Mouse (Mus musculus) layer of hippocampus, adult 2 months (tissue): ENCODE results near the gene Fbxw4. TPM values are rescaled to one million over a fixed set of nuclear protein-coding genes. Genes with fewer than 3 reads are reported as not detected.

Experiments used
- DNase-seq, 2 experiments: peaks; one replicate each; pipeline ENCODE4 v3.0.0; 2022; ENCODE audit warnings: low spot score in 2 of 2
- H3K27ac ChIP-seq: fragments of 200-600 bp; 2 replicates; pipeline ENCODE4 v1.8.1; 2022
- H3K4me3 ChIP-seq: fragments of 200-600 bp; 2 replicates; pipeline ENCODE4 v1.8.1; 2022; ENCODE audit warnings: mild to moderate bottlenecking
- CTCF ChIP-seq: fragments of 200-600 bp; conservative IDR thresholded peaks from 2 replicates; pipeline ENCODE4 v1.8.1; 2022; ENCODE audit warnings: antibody characterized with exemption, mild to moderate bottlenecking, moderate library complexity
- total RNA-seq, 2 experiments: library from RNA; stranded (reverse); gene quantifications; 2 replicates each; pipeline ENCODE4 v1.2.3; 2021

Gene Fbxw4
- total RNA-seq, 2 experiments from 2014 or later, result 35.4 to 38.7 TPM

DNA sequence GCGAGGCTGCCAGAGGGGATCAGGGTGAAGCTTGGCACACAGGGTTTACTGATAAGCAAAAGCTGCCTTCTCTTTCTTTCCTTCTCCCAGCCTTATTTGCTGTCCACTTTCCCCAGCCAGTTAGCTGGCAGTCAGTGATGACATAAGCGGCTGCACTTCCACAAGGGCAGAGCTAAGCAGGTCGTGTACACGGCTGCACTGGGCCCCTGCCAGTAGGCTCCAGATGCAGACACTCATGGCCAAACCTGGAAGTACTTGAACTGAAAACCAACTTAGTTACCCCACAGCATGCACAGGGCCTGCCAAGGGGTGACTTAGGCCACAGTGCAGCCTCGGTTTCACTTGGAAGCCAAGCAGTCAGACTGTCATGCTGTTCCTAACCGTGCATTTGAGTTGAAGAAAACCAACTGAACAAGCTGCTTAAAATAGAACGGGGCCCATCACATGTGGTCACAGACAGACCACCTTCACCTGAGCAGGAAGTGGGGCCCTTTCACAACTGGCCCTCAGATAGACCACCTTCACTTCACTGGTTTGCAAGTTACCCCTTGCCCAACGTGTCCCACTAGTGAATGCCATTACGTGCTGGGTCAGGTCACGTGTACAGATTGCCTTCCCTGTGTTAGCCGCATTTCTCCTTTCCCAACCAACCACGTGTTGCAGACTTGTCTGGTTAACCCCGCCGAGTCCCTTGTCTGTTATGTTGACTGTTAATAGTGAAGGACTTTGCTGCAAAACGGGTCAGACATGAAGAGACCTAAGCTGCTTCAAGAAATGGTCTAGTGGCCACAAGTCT is 129.7 kb downstream of the Fbxw4 start:
- H3K4me3 ChIP-seq, result no peak overlapping the region
- no peak for TF ChIP-seq CTCF
- DNase-seq, result no peak
- peak overlapping the region; percentile 7; the same call in 1 of the 2 replicates for H3K27ac ChIP-seq

DNA sequence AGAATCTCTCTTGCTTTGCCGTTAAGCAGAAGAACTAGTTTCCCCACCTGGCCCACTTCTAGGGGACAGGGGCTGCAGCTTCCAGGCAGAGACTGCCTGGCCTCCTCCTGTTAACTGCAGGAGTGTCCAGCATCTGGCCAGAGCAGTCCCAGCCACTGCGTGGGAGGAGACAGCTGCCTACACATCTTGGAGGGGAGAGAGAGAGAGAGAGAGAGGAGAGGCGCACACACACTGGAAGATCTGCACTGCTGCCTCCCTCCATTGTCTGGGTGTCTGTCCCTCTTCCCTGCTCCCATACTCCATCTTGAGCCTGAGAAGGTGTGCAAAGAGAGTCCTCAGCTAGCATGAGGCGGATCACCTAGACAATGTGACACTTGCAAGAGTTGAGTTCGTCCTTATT is 130.8 kb downstream of the Fbxw4 start:
- no peak for DNase-seq
- H3K4me3 ChIP-seq, result no peak overlapping the region
- no peak for TF ChIP-seq CTCF

More for the DNA sequence above, 130.8 kb downstream of the Fbxw4 start:
- peak overlapping the region; percentile 18 for H3K27ac ChIP-seq

Other genes starting within 250 kb of the Fbxw4 start
- 1 to 10 TPM; 9.9 TPM for gene Poll, start 99.8 kb downstream of the Fbxw4 start, total RNA-seq
- 10 to 100 TPM; 55.4 to 65.4 TPM for gene Gm17018, start 99.7 kb downstream of the Fbxw4 start, total RNA-seq
- not detected for gene Fgf8, start 82.6 kb upstream of the Fbxw4 start, total RNA-seq
- gene Npm3, start 89.3 kb upstream of the Fbxw4 start, total RNA-seq, result 1 to 10 TPM; 7.3 to 9.7 TPM
- 100 to 1,000 TPM; 166 to 170 TPM for gene Mgea5, start 123.5 kb upstream of the Fbxw4 start, total RNA-seq
- 100 to 1,000 TPM; 212 to 222 TPM for gene Kcnip2, start 155.7 kb upstream of the Fbxw4 start, total RNA-seq